Mouse (Mus musculus) sigmoid colon, adult 10 weeks (tissue): ENCODE results near the gene Rtp4. TPM values are rescaled to one million over a fixed set of nuclear protein-coding genes. Genes with fewer than 3 reads are reported as not detected.

Source experiments
- polyA plus RNA-seq: library from polyadenylated mRNA; stranded (reverse); fragments of 350-450 nt; fragmentation: Illumina TruSeq; extraction: RNeasy Lipid Tissue Mini Kit (QIAGEN cat#74804); gene quantifications from one replicate; pipeline ENCODE4 v1.2.3, GENCODE M21; 2014; ENCODE audit warnings: low read depth, low replicate concordance

Rtp4 gene
- polyA plus RNA-seq: 56.1 TPM

GRCm38 (mm10) chr16:23520235-23520871 is at the start of gene Rtp4, which contains the start of gene Masp1:
Rtp4 (plus strand) TSS chr16:23520291.
Masp1 (minus strand) TSS chr16:23520815.

Other genes with a start within 250 kb of the Rtp4 start
- not detected for gene Rtp1, start 91.2 kb upstream of the Rtp4 start, polyA plus RNA-seq
- 1.9 TPM for gene Masp1, start 524 bp downstream of the Rtp4 start, polyA plus RNA-seq